Mouse (Mus musculus): Measurements from ENCODE around the gene Gm16442. TPM values are rescaled to one million over a fixed set of nuclear protein-coding genes. Genes with fewer than 3 reads are reported as not detected.

Gm16442 gene
- polyA plus RNA-seq (2014; fragmentation: Illumina TruSeq; extraction: RNeasy Lipid Tissue Mini Kit (QIAGEN cat#74804); ENCODE audit: low read depth, low replicate concordance), result not detected

GRCm38 (mm10) chr7:20122479-20122878, at the start of gene Gm16442:
Gene Gm16442 (minus strand): TSS chr7:20122579.

GRCm38 (mm10) chr7:20168277-20168676, 45.9 kb upstream of the Gm16442 start, which contains the start of gene Vmn1r94:
Gene Vmn1r94 (minus strand): TSS chr7:20168377.

GRCm38 (mm10) chr7:20138988-20139387, 16.6 kb upstream of the Gm16442 start, which contains the start of gene Vmn1r93:
Gene Vmn1r93 (minus strand): TSS chr7:20139088.

DNA sequence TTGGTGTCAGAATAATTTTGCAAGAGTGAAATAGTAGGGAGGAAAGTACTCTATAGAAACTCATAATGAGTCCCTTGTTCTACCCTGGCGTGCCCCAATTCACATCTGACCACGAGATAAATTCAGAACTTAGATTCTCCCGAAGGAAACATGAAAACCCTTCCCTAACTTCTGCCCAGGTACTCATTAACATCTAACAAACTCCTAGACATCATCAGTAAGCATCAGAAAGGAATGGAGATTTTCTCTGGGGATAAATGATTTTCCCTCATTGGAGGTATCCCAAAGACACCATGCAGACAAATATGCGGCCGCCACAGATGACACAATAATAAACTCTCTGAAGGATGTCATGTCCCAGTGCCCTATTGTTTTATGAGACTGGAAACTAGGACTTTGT, 23.0 kb downstream of the Gm16442 start, which contains the start of gene Vmn1r91:
Gene Vmn1r91, plus strand, starts transcription at position 301 of the 400 bp plus-strand sequence.

Other genes starting within 250 kb of the Gm16442 start
- gene Ceacam19, start 234.6 kb downstream of the Gm16442 start, polyA plus RNA-seq (2014; fragmentation: Illumina TruSeq; extraction: RNeasy Lipid Tissue Mini Kit (QIAGEN cat#74804); ENCODE audit: low read depth, low replicate concordance), result not detected
- gene Pvr, start 201.4 kb downstream of the Gm16442 start, polyA plus RNA-seq (2014; fragmentation: Illumina TruSeq; extraction: RNeasy Lipid Tissue Mini Kit (QIAGEN cat#74804); ENCODE audit: low read depth, low replicate concordance), result 7.0 TPM
- 0.21 TPM for gene Igsf23, start 171.8 kb downstream of the Gm16442 start, polyA plus RNA-seq (2014; fragmentation: Illumina TruSeq; extraction: RNeasy Lipid Tissue Mini Kit (QIAGEN cat#74804); ENCODE audit: low read depth, low replicate concordance)
- not detected for gene Ceacam20, start 157.2 kb downstream of the Gm16442 start, polyA plus RNA-seq (2014; fragmentation: Illumina TruSeq; extraction: RNeasy Lipid Tissue Mini Kit (QIAGEN cat#74804); ENCODE audit: low read depth, low replicate concordance)
- not detected for gene Nlrp9b, start 131.1 kb downstream of the Gm16442 start, polyA plus RNA-seq (2014; fragmentation: Illumina TruSeq; extraction: RNeasy Lipid Tissue Mini Kit (QIAGEN cat#74804); ENCODE audit: low read depth, low replicate concordance)
- gene Vmn1r91, start 22.9 kb downstream of the Gm16442 start, polyA plus RNA-seq (2014; fragmentation: Illumina TruSeq; extraction: RNeasy Lipid Tissue Mini Kit (QIAGEN cat#74804); ENCODE audit: low read depth, low replicate concordance), result not detected
- gene Vmn1r93, start 16.5 kb upstream of the Gm16442 start, polyA plus RNA-seq (2014; fragmentation: Illumina TruSeq; extraction: RNeasy Lipid Tissue Mini Kit (QIAGEN cat#74804); ENCODE audit: low read depth, low replicate concordance), result not detected
- gene Vmn1r94, start 45.8 kb upstream of the Gm16442 start, polyA plus RNA-seq (2014; fragmentation: Illumina TruSeq; extraction: RNeasy Lipid Tissue Mini Kit (QIAGEN cat#74804); ENCODE audit: low read depth, low replicate concordance), result not detected
- not detected for gene Vmn1r95, start 71.1 kb upstream of the Gm16442 start, polyA plus RNA-seq (2014; fragmentation: Illumina TruSeq; extraction: RNeasy Lipid Tissue Mini Kit (QIAGEN cat#74804); ENCODE audit: low read depth, low replicate concordance)
- gene Gm6164, start 83.0 kb upstream of the Gm16442 start, polyA plus RNA-seq (2014; fragmentation: Illumina TruSeq; extraction: RNeasy Lipid Tissue Mini Kit (QIAGEN cat#74804); ENCODE audit: low read depth, low replicate concordance), result not detected
- not detected for gene Gm4498, start 111.2 kb upstream of the Gm16442 start, polyA plus RNA-seq (2014; fragmentation: Illumina TruSeq; extraction: RNeasy Lipid Tissue Mini Kit (QIAGEN cat#74804); ENCODE audit: low read depth, low replicate concordance)
- gene Gm5890, start 140.3 kb upstream of the Gm16442 start, polyA plus RNA-seq (2014; fragmentation: Illumina TruSeq; extraction: RNeasy Lipid Tissue Mini Kit (QIAGEN cat#74804); ENCODE audit: low read depth, low replicate concordance), result not detected
- not detected for gene Gm4133, start 211.5 kb upstream of the Gm16442 start, polyA plus RNA-seq (2014; fragmentation: Illumina TruSeq; extraction: RNeasy Lipid Tissue Mini Kit (QIAGEN cat#74804); ENCODE audit: low read depth, low replicate concordance)

Data from liver, adult 10 weeks (tissue).